Mouse (Mus musculus) olfactory bulb, adult 2 months (tissue): ENCODE data around the gene Efnb1.
A peak's percentile ranks its signal among the peaks of the same experiment; 100 is the strongest.

Source experiments
- CTCF ChIP-seq: fragments of 200-500 bp; IDR thresholded peaks from 2 replicates; pipeline ENCODE4 v1.5.1; 2012; ENCODE audit warnings: low read depth, mild to moderate bottlenecking, low read length, moderate library complexity; ENCODE audit not compliant: insufficient read depth
- POLR2A ChIP-seq: fragments of 200-500 bp; IDR thresholded peaks from 2 replicates; pipeline ENCODE4 v1.6.1; 2012; ENCODE audit warnings: mild to moderate bottlenecking, low read depth, low read length, moderate library complexity; ENCODE audit not compliant: insufficient read depth

- TF ChIP-seq CTCF, result no peak
- peak; percentile 62 for TF ChIP-seq POLR2A
Measured at GRCm38 (mm10) chrX:99135523-99136258, at the start of gene Efnb1.
